Mouse (Mus musculus) midbrain, embryonic 11.5 days (tissue): Measurements from ENCODE around the gene 1700029I15Rik. TPM values are rescaled to one million over a fixed set of nuclear protein-coding genes. Genes with fewer than 3 reads are reported as not detected.

ENCODE experiments used
- ATAC-seq: fragments of 200-750 bp; cut with Nextera tagmentation; 2 replicates; pipeline ENCODE4 v1.8.0; 2017; ENCODE audit warnings: moderate TSS enrichment, moderate library complexity; ENCODE audit not compliant: low FRiP score
- DNase-seq: peaks from one replicate; pipeline ENCODE4 v3.0.0; 2015; ENCODE audit warnings: low spot score; ENCODE audit errors: missing footprints
- H3K27ac ChIP-seq: fragments of 300-500 bp; sonication (generic); 2 replicates; pipeline ENCODE4 v1.5.1; 2014; ENCODE audit warnings: low read depth, low read length
- H3K27me3 ChIP-seq: fragments of 300-500 bp; sonication (generic); 2 replicates; pipeline ENCODE4 v1.6.1; 2014; ENCODE audit warnings: mild to moderate bottlenecking, low read length, moderate library complexity, mixed read lengths; ENCODE audit not compliant: control insufficient read depth, insufficient read depth
- H3K36me3 ChIP-seq: fragments of 300-500 bp; sonication (generic); 2 replicates; pipeline ENCODE4 v1.6.1; 2014; ENCODE audit warnings: mild to moderate bottlenecking, low read length, moderate library complexity, mixed read lengths; ENCODE audit not compliant: control insufficient read depth, insufficient read depth
- H3K4me1 ChIP-seq: fragments of 300-500 bp; sonication (generic); 2 replicates; pipeline ENCODE4 v1.6.1; 2014; ENCODE audit warnings: low read length; ENCODE audit not compliant: control insufficient read depth, insufficient read depth
- H3K4me2 ChIP-seq: fragments of 300-500 bp; sonication (generic); 2 replicates; pipeline ENCODE4 v1.6.1; 2014; ENCODE audit warnings: mild to moderate bottlenecking, moderate library complexity
- H3K4me3 ChIP-seq: fragments of 300-500 bp; sonication (generic); 2 replicates; pipeline ENCODE4 v1.5.1; 2014; ENCODE audit warnings: low read depth, low read length
- H3K9ac ChIP-seq: fragments of 300-500 bp; sonication (generic); 2 replicates; pipeline ENCODE4 v1.6.1; 2014; ENCODE audit warnings: low read length
- H3K9me3 ChIP-seq: fragments of 300-500 bp; sonication (generic); 2 replicates; pipeline ENCODE4 v1.6.1; 2016; ENCODE audit warnings: low read length; ENCODE audit not compliant: control insufficient read depth
- WGBS: fragments of 180-500 bp; shearing (Covaris S2); extraction: QIAGEN DNeasy Blood & Tissue Kit; methylation state at CpG from one replicate; pipeline ENCODE4 v1.1.7; 2014; 5-methylcytosine and 5-hydroxymethylcytosine counted together
- microRNA-seq: library from miRNA; unstranded; fragments of <30 nt; microRNA quantifications from one replicate; pipeline ENCODE4, GENCODE M21; 2017
- polyA plus RNA-seq: library from polyadenylated mRNA; unstranded; fragments of >200 nt; fragmentation: Nextera tagmentation; extraction: Ambion mirVana; gene quantifications from 2 replicates; pipeline ENCODE4 v1.2.1, GENCODE M21; 2014

1700029I15Rik gene
- polyA plus RNA-seq, 1 experiment from 2014 or later: 1.5 TPM

DNA sequence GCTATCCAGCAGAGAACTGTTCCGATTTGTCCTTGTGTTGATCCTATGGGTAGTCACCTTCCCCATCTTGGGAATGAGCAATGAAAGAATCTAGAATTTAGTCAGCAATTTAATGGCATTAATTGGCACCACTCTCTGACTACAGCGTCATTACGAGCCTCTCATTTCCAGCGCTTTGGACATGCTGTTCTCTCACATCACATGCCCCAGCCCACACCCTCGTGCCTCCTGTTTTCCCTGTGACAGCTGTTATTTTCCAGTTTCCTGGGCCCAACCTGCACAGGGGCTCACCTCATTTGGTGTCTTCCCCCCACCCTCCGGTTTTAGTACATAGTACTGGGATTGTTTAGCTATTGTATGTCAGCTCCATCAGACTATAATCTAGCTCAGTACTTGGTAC, 52.7 kb downstream of the 1700029I15Rik start:
- no peaks in the 10 kb centered on the region for H3K27me3 ChIP-seq
- ATAC-seq (no peak), DNase-seq (no peak)
- H3K36me3 ChIP-seq: no peaks in the 10 kb centered on the region
- peaks cover 30% of the 10 kb centered on the region for H3K4me1 ChIP-seq
- H3K9me3 ChIP-seq: no peaks in the 10 kb centered on the region
- H3K4me3 ChIP-seq: no peak overlapping the region
- 71% methylated on average over 6 of the region's 6 CpGs for WGBS
- no peak overlapping the region for H3K27ac ChIP-seq
- no peak overlapping the region for H3K4me2 ChIP-seq
- no peak overlapping the region for H3K9ac ChIP-seq

Small RNA genes lying within 50 kb of the gene (microRNA-seq; reads per million reads assigned to microRNA genes)
- gene Mir7000: 1.7 reads per million

Other genes with a start within 250 kb of the 1700029I15Rik start
- 17.7 and 20.0 TPM in 2 replicates for gene Pex16, start 7.9 kb upstream of the 1700029I15Rik start, polyA plus RNA-seq
- gene Large2, start 7.7 kb upstream of the 1700029I15Rik start, polyA plus RNA-seq: 8.9 and 10.6 TPM in 2 replicates
- 34.5 and 37.1 TPM in 2 replicates for gene Mapk8ip1, start 18.7 kb downstream of the 1700029I15Rik start, polyA plus RNA-seq
- gene Cry2, start 51.5 kb downstream of the 1700029I15Rik start, polyA plus RNA-seq: 20.5 and 21.9 TPM in 2 replicates
- 9.2 and 9.5 TPM in 2 replicates for gene Slc35c1, start 78.0 kb downstream of the 1700029I15Rik start, polyA plus RNA-seq
- gene Chst1, start 217.2 kb downstream of the 1700029I15Rik start, polyA plus RNA-seq: 4.2 and 4.3 TPM in 2 replicates